Mouse (Mus musculus) MEL (cell line): ENCODE measurements around the gene Ncor1. TPM values are rescaled to one million over a fixed set of nuclear protein-coding genes. Genes with fewer than 3 reads are reported as not detected.

Experiments
- DNase-seq: peaks from one replicate; pipeline ENCODE4 v3.0.0; 2011; ENCODE audit warnings: low read depth, low spot score
- H3K27ac ChIP-seq: 2 replicates; pipeline ENCODE4 v1.5.1; 2012; ENCODE audit warnings: low read depth, mild to moderate bottlenecking, control low read depth, low read length, moderate library complexity; ENCODE audit not compliant: control insufficient read depth
- H3K27me3 ChIP-seq, 2 experiments: fragments of 150-350 bp in 1 of 2; sonication (generic) in 1 of 2; 2 replicates each; pipeline ENCODE4 v1.6.1; 2012; ENCODE audit warnings: low read length in 2 of 2, mild to moderate bottlenecking in 2 of 2, improper control_type of control experiment in 1 of 2, moderate library complexity in 1 of 2; ENCODE audit not compliant: insufficient read depth in 2 of 2, control insufficient read depth in 1 of 2
- H3K36me3 ChIP-seq, 2 experiments: 2 replicates each; pipeline ENCODE4 v1.6.1; 2012 to 2014; ENCODE audit warnings: low read length in 2 of 2, improper control_type of control experiment in 1 of 2, inconsistent platforms in 1 of 2, mild to moderate bottlenecking in 1 of 2; ENCODE audit not compliant: insufficient read depth in 2 of 2, control insufficient read depth in 1 of 2
- H3K4me1 ChIP-seq, 2 experiments: fragments of 150-350 bp in 1 of 2; sonication (generic) in 1 of 2; 2 replicates each; pipeline ENCODE4 v1.6.1; 2012; ENCODE audit warnings: low read length in 2 of 2, improper control_type of control experiment in 1 of 2, mild to moderate bottlenecking in 1 of 2; ENCODE audit not compliant: insufficient read depth in 2 of 2, control insufficient read depth in 1 of 2
- H3K4me3 ChIP-seq, 2 experiments: fragments of 150-350 bp in 1 of 2; sonication (generic) in 1 of 2; 2 replicates each; pipeline ENCODE4 v1.5.1; 2012; ENCODE audit warnings: low read depth in 2 of 2, low read length in 2 of 2, mild to moderate bottlenecking in 2 of 2, moderate library complexity in 2 of 2, control low read depth in 1 of 2, improper control_type of control experiment in 1 of 2; ENCODE audit not compliant: control insufficient read depth in 1 of 2, insufficient read depth in 1 of 2
- H3K79me2 ChIP-seq: 2 replicates; pipeline ENCODE4 v1.6.1; 2012; ENCODE audit warnings: mild to moderate bottlenecking, low read length, moderate library complexity; ENCODE audit not compliant: control insufficient read depth, poor library complexity, insufficient read depth
- H3K9ac ChIP-seq: 2 replicates; pipeline ENCODE4 v1.6.1; 2012; ENCODE audit warnings: low read depth, mild to moderate bottlenecking, control low read depth, low read length, moderate library complexity; ENCODE audit not compliant: control insufficient read depth, poor library complexity, severe bottlenecking
- H3K9me3 ChIP-seq: fragments of 150-350 bp; sonication (generic); replicated peaks from 2 replicates; pipeline ENCODE4 v1.6.1; 2012; ENCODE audit warnings: mild to moderate bottlenecking, low read length, improper control_type of control experiment, moderate library complexity; ENCODE audit not compliant: insufficient read depth
- ELF1 ChIP-seq: IDR thresholded peaks from 2 replicates; pipeline ENCODE4 v1.6.1; 2014; ENCODE audit warnings: low read depth, mild to moderate bottlenecking, inconsistent platforms, low read length, improper control_type of control experiment, moderate library complexity
- ETS1 ChIP-seq: IDR thresholded peaks from 2 replicates; pipeline ENCODE4 v1.6.1; 2012; ENCODE audit warnings: low read depth, mild to moderate bottlenecking, inconsistent platforms, low read length, improper control_type of control experiment, moderate library complexity
- GABPA ChIP-seq: IDR thresholded peaks from 2 replicates; pipeline ENCODE4 v1.6.1; 2012; ENCODE audit warnings: low read depth, mild to moderate bottlenecking, inconsistent platforms, low read length, improper control_type of control experiment, moderate library complexity
- GATA1 ChIP-seq: IDR thresholded peaks from 2 replicates; pipeline ENCODE4 v1.6.1; 2011; ENCODE audit warnings: low read depth, low read length, improper control_type of control experiment
- HCFC1 ChIP-seq: IDR thresholded peaks from 2 replicates; pipeline ENCODE4 v1.6.1; 2012; ENCODE audit warnings: low read depth, mild to moderate bottlenecking, inconsistent platforms, low read length, improper control_type of control experiment, moderate library complexity
- KAT2A ChIP-seq: conservative IDR thresholded peaks from 2 replicates; pipeline ENCODE4 v1.6.1; 2012; ENCODE audit warnings: low read depth, low read length, improper control_type of control experiment, inconsistent platforms
- MAFK ChIP-seq: IDR thresholded peaks from 2 replicates; pipeline ENCODE4 v1.6.1; 2011; ENCODE audit warnings: low read depth, mild to moderate bottlenecking, low read length, improper control_type of control experiment, borderline replicate concordance
- MAZ ChIP-seq: IDR thresholded peaks from 2 replicates; pipeline ENCODE4 v1.6.1; 2012; ENCODE audit warnings: low read depth, mild to moderate bottlenecking, inconsistent platforms, low read length, improper control_type of control experiment
- NRF1 ChIP-seq: IDR thresholded peaks from 2 replicates; pipeline ENCODE4 v1.6.1; 2014; ENCODE audit warnings: low read depth, mild to moderate bottlenecking, inconsistent platforms, low read length, improper control_type of control experiment, moderate library complexity; ENCODE audit not compliant: poor library complexity, insufficient read depth, severe bottlenecking
- POLR2AphosphoS2 ChIP-seq: IDR thresholded peaks from 2 replicates; pipeline ENCODE4 v1.6.1; 2011; ENCODE audit warnings: low read length, improper control_type of control experiment
- RAD21 ChIP-seq: IDR thresholded peaks from 2 replicates; pipeline ENCODE4 v1.6.1; 2011; ENCODE audit warnings: mild to moderate bottlenecking, low read depth, low read length, improper control_type of control experiment
- SIN3A ChIP-seq: IDR thresholded peaks from 2 replicates; pipeline ENCODE4 v1.6.1; 2012; ENCODE audit warnings: low read length, improper control_type of control experiment, inconsistent platforms
- TAL1 ChIP-seq: IDR thresholded peaks from 2 replicates; pipeline ENCODE4 v1.6.1; 2012; ENCODE audit warnings: mild to moderate bottlenecking, inconsistent platforms, low read length, moderate library complexity, mixed read lengths
- USF1 ChIP-seq: IDR thresholded peaks from 2 replicates; pipeline ENCODE4 v1.6.1; 2014; ENCODE audit warnings: low read depth, mild to moderate bottlenecking, inconsistent platforms, low read length, improper control_type of control experiment, moderate library complexity
- USF2 ChIP-seq, 2 experiments: IDR thresholded peaks; 2 replicates each; pipeline ENCODE4 v1.6.1; 2011 to 2012; ENCODE audit warnings: improper control_type of control experiment in 2 of 2, low read length in 2 of 2, borderline replicate concordance in 1 of 2, inconsistent platforms in 1 of 2, low read depth in 1 of 2, mild to moderate bottlenecking in 1 of 2; ENCODE audit not compliant: insufficient read depth in 1 of 2
- ZNF384 ChIP-seq: IDR thresholded peaks from 2 replicates; pipeline ENCODE4 v1.6.1; 2012; ENCODE audit warnings: low read depth, mild to moderate bottlenecking, inconsistent platforms, low read length, improper control_type of control experiment
- polyA plus RNA-seq, 2 experiments: library from polyadenylated mRNA; stranded (reverse) in 1 of 2; unstranded in 1 of 2; fragments of >175 nt in 1 of 2; fragments of >200 nt in 1 of 2; gene quantifications; 2 replicates each; pipeline versions ENCODE4 v1.2.1 to v1.2.4; 2012; ENCODE audit warnings: low replicate concordance in 2 of 2, low read depth in 1 of 2; ENCODE audit not compliant: insufficient read length in 2 of 2, insufficient read depth in 1 of 2, missing spikeins in 1 of 2
- total RNA-seq: library from RNA; depleted of rRNA; stranded (reverse); fragments of 300-350 nt; gene quantifications from 2 replicates; pipeline ENCODE4 v1.2.3, GENCODE M21; 2012

Ncor1 gene
- total and polyA plus RNA-seq, 3 experiments: 71.8 to 250 (median 188) TPM

DNA sequence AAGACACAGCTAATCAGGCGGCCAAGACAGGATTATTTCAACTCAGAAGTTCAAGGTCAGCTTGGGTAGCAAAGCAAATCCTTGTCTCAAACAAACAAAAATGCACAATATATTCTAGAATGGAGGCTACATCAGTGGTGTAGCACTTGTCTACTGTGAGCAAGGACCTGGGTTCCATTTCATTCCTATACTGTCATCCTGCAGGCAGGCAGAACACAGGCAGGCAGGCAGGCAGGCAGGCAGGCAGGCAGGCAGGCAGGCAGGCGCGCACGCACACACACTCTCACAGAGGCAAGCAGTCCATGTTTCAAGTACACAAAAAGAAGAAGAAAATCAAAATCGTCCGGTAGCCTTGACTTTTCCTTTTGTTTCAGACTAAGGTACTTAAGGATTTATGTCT lies 9.4 kb downstream of the Ncor1 start:
- Histone ChIP-seq H3K9me3 (no peaks in the 10 kb centered on the region), H3K27me3 (no peaks in the 10 kb centered on the region), H3K4me1 (peaks cover 0 to 2% of the 10 kb centered on the region in 2 experiments; a peak in 1 of 4 replicates), H3K36me3 (peaks cover 17 to 34% of the 10 kb centered on the region in 2 experiments), H3K27ac (no peak overlapping the region), H3K79me2 (peaks cover 54% of the 10 kb centered on the region), H3K9ac (no peak overlapping the region), H3K4me3 (no peak overlapping the region)
- no peak for DNase-seq
- TF ChIP-seq USF2 (IDR thresholded peaks at IDR 0.05; ENCODE audit: borderline replicate concordance in 1 of 2, insufficient read depth in 1 of 2, low read depth in 1 of 2, low read length in 2 of 2) (no peak), MAFK (no peak), ETS1 (no peak), SIN3A (no peak), GABPA (no peak), HCFC1 (no peak), ELF1 (no peak), NRF1 (no peak)

DNA sequence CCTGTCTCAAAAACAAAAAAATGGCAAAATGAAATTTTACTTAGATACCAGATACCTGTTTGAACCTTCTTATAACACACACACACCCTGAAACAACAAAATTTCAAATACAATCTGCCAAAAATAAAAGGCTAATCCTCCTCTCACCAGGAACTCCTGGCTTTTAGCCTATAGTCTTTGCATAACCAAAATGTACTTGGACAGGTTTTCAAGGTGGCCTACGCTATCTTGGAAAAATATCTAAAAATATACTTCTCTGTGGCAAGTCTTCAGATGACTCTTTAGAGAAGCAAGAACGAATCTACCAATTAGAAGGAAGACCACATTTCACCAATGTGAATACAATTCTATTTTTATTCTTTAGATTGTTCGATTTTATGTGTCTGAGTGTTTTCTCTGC lies 12.5 kb downstream of the Ncor1 start:
- no peak overlapping the region for H3K9ac ChIP-seq
- no peak for DNase-seq
- peaks cover 49% of the 10 kb centered on the region for H3K79me2 ChIP-seq
- TF ChIP-seq SIN3A: no peak
- TF ChIP-seq ELF1: no peak
- no peak for TF ChIP-seq ZNF384
- TF ChIP-seq MAZ: no peak
- no peak for TF ChIP-seq USF1
- no peak for TF ChIP-seq TAL1
- TF ChIP-seq GABPA: no peak
- TF ChIP-seq USF2 (IDR thresholded peaks at IDR 0.05; ENCODE audit: borderline replicate concordance in 1 of 2, insufficient read depth in 1 of 2, low read depth in 1 of 2, low read length in 2 of 2): no peak
- TF ChIP-seq POLR2AphosphoS2: no peak
- no peak for TF ChIP-seq ETS1
- no peak for TF ChIP-seq NRF1
- no peak for TF ChIP-seq RAD21
- no peak for TF ChIP-seq KAT2A
- no peak for TF ChIP-seq GATA1
- H3K36me3 ChIP-seq: peaks cover 7 to 31% of the 10 kb centered on the region in 2 experiments
- H3K27me3 ChIP-seq: no peaks in the 10 kb centered on the region
- no peaks in the 10 kb centered on the region; a peak in 1 of 4 replicates for H3K4me1 ChIP-seq
- H3K4me3 ChIP-seq: no peak overlapping the region
- no peaks in the 10 kb centered on the region for H3K9me3 ChIP-seq
- H3K27ac ChIP-seq: no peak overlapping the region
